Mouse (Mus musculus) ES-E14 (cell line): ENCODE measurements around the gene Slc4a1.

Experiments
- CHD2 ChIP-seq: IDR thresholded peaks from 2 replicates; pipeline ENCODE4 v1.6.1; 2014; ENCODE audit warnings: mild to moderate bottlenecking, low read depth, low read length, inconsistent platforms
- HCFC1 ChIP-seq: IDR thresholded peaks from 2 replicates; pipeline ENCODE4 v1.6.1; 2012; ENCODE audit warnings: low read length, inconsistent platforms, borderline replicate concordance; ENCODE audit not compliant: insufficient read depth
- MAFK ChIP-seq: IDR thresholded peaks from 2 replicates; pipeline ENCODE4 v1.6.1; 2014; ENCODE audit warnings: mild to moderate bottlenecking, low read depth, low read length, inconsistent platforms; ENCODE audit not compliant: insufficient read depth

GRCm38 (mm10) chr11:102385075-102385474, 19.1 kb upstream of the Slc4a1 start:
- TF ChIP-seq CHD2 (no peak), MAFK (no peak), HCFC1 (no peak)
